Mouse (Mus musculus) heart, embryonic 11.5 days (tissue): ENCODE measurements around the gene Mthfd1l. TPM values are rescaled to one million over a fixed set of nuclear protein-coding genes. Genes with fewer than 3 reads are reported as not detected.

Source experiments
- ATAC-seq: fragments of 200-750 bp; cut with Nextera tagmentation; replicated peaks from 2 replicates; pipeline ENCODE4 v1.8.0; 2017; ENCODE audit warnings: moderate library complexity; ENCODE audit not compliant: insufficient number of reproducible peaks, low FRiP score, low TSS enrichment
- H3K27ac ChIP-seq: fragments of 300-500 bp; sonication (generic); 2 replicates; pipeline ENCODE4 v1.5.1; 2014; ENCODE audit warnings: mild to moderate bottlenecking, low read depth, low read length
- H3K27me3 ChIP-seq: fragments of 300-500 bp; sonication (generic); 2 replicates; pipeline ENCODE4 v1.6.1; 2014; ENCODE audit warnings: mild to moderate bottlenecking, low read length, mixed read lengths; ENCODE audit not compliant: control insufficient read depth, insufficient read depth
- H3K36me3 ChIP-seq: fragments of 300-500 bp; sonication (generic); 2 replicates; pipeline ENCODE4 v1.6.1; 2014; ENCODE audit warnings: mild to moderate bottlenecking, low read length, moderate library complexity, mixed read lengths; ENCODE audit not compliant: control insufficient read depth, insufficient read depth
- H3K4me1 ChIP-seq: fragments of 300-500 bp; sonication (generic); 2 replicates; pipeline ENCODE4 v1.6.1; 2014; ENCODE audit warnings: low read length; ENCODE audit not compliant: control insufficient read depth, insufficient read depth
- H3K4me2 ChIP-seq: fragments of 300-500 bp; sonication (generic); 2 replicates; pipeline ENCODE4 v1.6.1; 2014; ENCODE audit warnings: mild to moderate bottlenecking, moderate library complexity
- H3K4me3 ChIP-seq: fragments of 300-500 bp; sonication (generic); 2 replicates; pipeline ENCODE4 v1.5.1; 2014; ENCODE audit warnings: low read depth, low read length
- H3K9ac ChIP-seq: fragments of 300-500 bp; sonication (generic); 2 replicates; pipeline ENCODE4 v1.6.1; 2014; ENCODE audit warnings: mild to moderate bottlenecking, low read depth, low read length, moderate library complexity
- H3K9me3 ChIP-seq: fragments of 300-500 bp; sonication (generic); replicated peaks from 2 replicates; pipeline ENCODE4 v1.6.1; 2016; ENCODE audit warnings: low read length; ENCODE audit not compliant: control insufficient read depth
- WGBS: fragments of 180-500 bp; shearing (Covaris S2); extraction: QIAGEN DNeasy Blood & Tissue Kit; methylation state at CpG from one replicate; pipeline ENCODE4 v1.1.7; 2014; ENCODE audit not compliant: insufficient replicate concordance; 5-methylcytosine and 5-hydroxymethylcytosine counted together
- polyA plus RNA-seq: library from polyadenylated mRNA; unstranded; fragments of >200 nt; fragmentation: Nextera tagmentation; extraction: Ambion mirVana; gene quantifications from 2 replicates; pipeline ENCODE4 v1.2.1, GENCODE M21; 2014

Mthfd1l gene
- polyA plus RNA-seq, 1 experiment from 2014 or later: 18.0 TPM

DNA sequence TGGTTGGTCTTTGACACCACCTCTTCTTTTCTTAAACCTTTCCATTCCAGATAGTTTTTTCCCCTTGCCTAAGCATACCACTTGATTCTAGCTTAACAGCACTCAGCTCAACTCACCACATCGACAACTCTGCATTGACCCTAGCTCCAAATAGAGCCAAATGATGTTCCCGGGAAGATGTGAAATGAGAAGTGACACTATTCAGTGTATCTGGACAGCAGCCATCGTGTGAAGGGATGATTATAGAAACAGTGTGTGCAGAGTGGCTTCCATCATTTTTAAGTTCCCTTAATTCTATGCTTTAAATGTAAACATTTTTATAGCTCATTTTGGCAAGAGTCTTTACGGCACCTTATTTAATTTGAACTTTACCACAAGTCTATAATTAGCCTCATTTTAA lies 204.4 kb downstream of the Mthfd1l start:
- Histone ChIP-seq H3K27me3 (no peaks in the 10 kb centered on the region), H3K27ac (no peak overlapping the region), H3K4me1 (0 out of 2 replicates have a peak, but pooled peaks cover 2% of the 10 kb centered on the region), H3K9ac (no peak overlapping the region), H3K36me3 (no peaks in the 10 kb centered on the region), H3K4me2 (no peak overlapping the region), H3K9me3 (no peaks in the 10 kb centered on the region), H3K4me3 (no peak overlapping the region)
- ATAC-seq: no peak
- 81% methylated on average over 4 of the region's 4 CpGs for WGBS

- Histone ChIP-seq H3K27ac (no peak overlapping the region), H3K4me3 (no peak overlapping the region), H3K4me2 (no peak overlapping the region), H3K27me3 (no peaks in the 10 kb centered on the region), H3K36me3 (no peaks in the 10 kb centered on the region), H3K4me1 (0 out of 2 replicates have a peak, but pooled peaks cover 2% of the 10 kb centered on the region), H3K9ac (no peak overlapping the region), H3K9me3 (no peaks in the 10 kb centered on the region)
- 78% methylated on average over 7 of the region's 7 CpGs for WGBS
- no peak for ATAC-seq
These were observed 206.3 kb downstream of the Mthfd1l start for GRCm38 (mm10) chr10:4179049-4179790.

- 20% methylated on average over 1 of the region's 1 CpGs for WGBS
- no peaks in the 10 kb centered on the region for H3K36me3 ChIP-seq
- H3K27me3 ChIP-seq: no peaks in the 10 kb centered on the region
- H3K4me2 ChIP-seq: no peak overlapping the region
- peak; percentile 59; the same call in 1 of the 2 replicates for ATAC-seq
- H3K9me3 ChIP-seq: no peaks in the 10 kb centered on the region
- no peak overlapping the region for H3K9ac ChIP-seq
- no peak overlapping the region for H3K27ac ChIP-seq
- H3K4me1 ChIP-seq: 0 out of 2 replicates have a peak, but pooled peaks cover 2% of the 10 kb centered on the region
- H3K4me3 ChIP-seq: no peak overlapping the region
These were observed 209.0 kb downstream of the Mthfd1l start for GRCm38 (mm10) chr10:4181953-4182352.

DNA sequence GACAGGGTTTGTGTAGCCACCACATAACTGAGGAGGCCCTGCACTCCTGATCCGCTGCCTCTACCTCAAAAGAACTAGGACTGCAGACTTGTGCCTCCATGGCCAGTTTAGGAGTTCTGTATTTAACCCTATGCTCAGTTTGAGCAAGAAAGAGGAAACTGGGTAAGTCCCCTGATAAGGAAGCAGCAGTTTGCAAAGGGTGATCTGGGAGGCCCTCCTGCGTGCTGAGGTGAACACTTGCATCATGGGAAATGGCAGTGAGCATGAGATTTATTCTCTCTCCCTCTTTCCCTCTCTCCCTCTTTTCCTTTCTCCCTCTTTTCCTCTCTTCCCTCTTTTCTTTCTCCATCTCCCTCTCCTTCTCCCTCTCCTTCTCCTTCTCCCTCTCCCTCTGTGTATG lies 209.5 kb downstream of the Mthfd1l start:
- Histone ChIP-seq H3K27me3 (no peaks in the 10 kb centered on the region), H3K9ac (no peak overlapping the region), H3K9me3 (no peaks in the 10 kb centered on the region), H3K4me3 (no peak overlapping the region), H3K27ac (peak overlapping the region; percentile 52; the same call in 1 of the 2 replicates), H3K36me3 (no peaks in the 10 kb centered on the region), H3K4me1 (0 out of 2 replicates have a peak, but pooled peaks cover 2% of the 10 kb centered on the region), H3K4me2 (no peak overlapping the region)
- WGBS: 64% methylated on average over 2 of the region's 2 CpGs
- ATAC-seq: no peak

DNA sequence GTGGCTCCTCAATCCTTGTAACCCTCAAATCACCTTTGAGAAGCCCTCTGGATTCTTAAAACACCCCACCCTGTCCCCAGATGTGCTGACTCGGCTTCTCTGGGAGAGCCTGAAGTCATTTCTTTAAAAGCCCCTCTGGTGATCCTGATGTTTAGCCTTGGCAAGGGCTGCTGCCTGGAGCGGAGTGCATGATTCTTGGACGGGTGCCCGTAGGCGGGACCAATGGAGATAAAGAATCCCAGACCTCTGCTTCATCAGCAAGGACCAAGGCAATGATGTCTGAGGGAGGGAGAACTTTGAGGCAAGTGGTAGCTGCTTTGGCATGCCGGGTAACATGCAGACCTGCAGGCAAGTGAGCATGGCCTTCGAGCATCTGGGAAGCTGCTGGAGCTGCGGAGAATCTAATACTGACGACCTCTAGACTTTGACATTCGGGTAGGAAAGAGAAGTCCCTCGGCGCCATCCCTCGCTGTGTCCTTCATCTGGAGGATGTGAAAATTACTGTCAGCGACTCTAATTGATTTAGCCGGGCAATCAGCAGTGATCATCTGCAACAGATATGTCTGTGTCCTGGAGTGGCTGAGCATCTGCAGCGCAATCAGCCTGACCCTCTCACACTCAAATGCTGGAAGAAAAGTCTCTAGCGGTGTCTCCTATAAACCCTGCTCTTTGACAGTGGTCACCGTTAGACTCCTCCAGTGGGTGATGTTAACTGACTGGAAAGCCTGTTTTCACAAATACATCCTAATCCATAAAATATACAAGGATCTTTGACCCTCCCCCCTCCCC lies 215.9 kb downstream of the Mthfd1l start:
- H3K27me3 ChIP-seq: no peaks in the 10 kb centered on the region
- no peaks in the 10 kb centered on the region for H3K9me3 ChIP-seq
- WGBS: 77% methylated on average over 18 of the region's 18 CpGs
- H3K4me2 ChIP-seq: no peak overlapping the region
- no peak overlapping the region for H3K27ac ChIP-seq
- H3K4me3 ChIP-seq: no peak overlapping the region
- H3K4me1 ChIP-seq: no peaks in the 10 kb centered on the region
- H3K9ac ChIP-seq: no peak overlapping the region
- ATAC-seq: peak; percentile 63
- H3K36me3 ChIP-seq: no peaks in the 10 kb centered on the region

DNA sequence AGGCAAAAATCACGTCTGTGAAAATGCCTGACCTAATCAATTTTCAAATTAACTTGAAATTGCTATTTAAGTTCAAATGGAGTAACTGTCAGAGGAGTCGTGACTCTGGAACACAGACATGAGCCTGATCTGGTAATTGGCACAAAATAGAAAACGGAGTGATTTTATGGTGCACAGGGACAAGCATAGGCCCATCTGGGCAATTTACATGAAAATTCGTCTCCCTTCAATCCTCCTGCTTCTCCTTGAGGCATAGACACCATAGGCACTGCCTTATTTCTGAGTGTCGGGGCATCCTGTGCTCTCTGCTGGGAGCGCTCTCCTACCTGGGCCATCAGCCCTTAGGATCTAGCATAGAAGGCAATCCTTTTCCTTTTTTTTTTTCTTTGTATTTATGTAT lies 216.5 kb downstream of the Mthfd1l start:
- H3K9ac ChIP-seq: no peak overlapping the region
- WGBS: 80% methylated on average over 6 of the region's 6 CpGs
- H3K27me3 ChIP-seq: no peaks in the 10 kb centered on the region
- no peak overlapping the region for H3K4me3 ChIP-seq
- no peak for ATAC-seq
- no peak overlapping the region for H3K4me2 ChIP-seq
- no peaks in the 10 kb centered on the region for H3K36me3 ChIP-seq
- H3K9me3 ChIP-seq: no peaks in the 10 kb centered on the region
- no peaks in the 10 kb centered on the region for H3K4me1 ChIP-seq
- H3K27ac ChIP-seq: no peak overlapping the region

DNA sequence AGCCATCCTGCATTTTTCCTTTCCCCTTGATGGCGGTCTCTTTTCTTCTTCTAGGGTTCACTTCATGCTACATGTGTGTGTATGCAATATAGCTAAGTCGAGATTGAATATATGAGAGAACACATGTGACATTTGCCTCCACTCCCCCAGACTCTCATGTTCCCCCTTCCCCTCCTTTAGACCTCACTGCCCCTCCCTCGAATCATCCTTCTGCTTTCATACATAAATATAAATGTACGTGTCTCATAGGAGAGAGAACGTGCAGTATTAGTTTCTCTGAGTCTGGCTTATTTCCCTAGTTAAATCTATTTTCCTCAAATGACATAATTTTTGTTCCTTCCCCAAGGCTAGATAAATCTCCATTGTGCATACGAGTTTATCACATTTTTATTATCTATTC lies 226.1 kb downstream of the Mthfd1l start:
- WGBS: 77% methylated on average over 6 of the region's 6 CpGs
- H3K4me1 ChIP-seq: no peaks in the 10 kb centered on the region
- no peaks in the 10 kb centered on the region for H3K9me3 ChIP-seq
- H3K9ac ChIP-seq: no peak overlapping the region
- no peak overlapping the region for H3K27ac ChIP-seq
- H3K4me3 ChIP-seq: no peak overlapping the region
- H3K36me3 ChIP-seq: no peaks in the 10 kb centered on the region
- no peaks in the 10 kb centered on the region for H3K27me3 ChIP-seq
- H3K4me2 ChIP-seq: no peak overlapping the region
- no peak for ATAC-seq

DNA sequence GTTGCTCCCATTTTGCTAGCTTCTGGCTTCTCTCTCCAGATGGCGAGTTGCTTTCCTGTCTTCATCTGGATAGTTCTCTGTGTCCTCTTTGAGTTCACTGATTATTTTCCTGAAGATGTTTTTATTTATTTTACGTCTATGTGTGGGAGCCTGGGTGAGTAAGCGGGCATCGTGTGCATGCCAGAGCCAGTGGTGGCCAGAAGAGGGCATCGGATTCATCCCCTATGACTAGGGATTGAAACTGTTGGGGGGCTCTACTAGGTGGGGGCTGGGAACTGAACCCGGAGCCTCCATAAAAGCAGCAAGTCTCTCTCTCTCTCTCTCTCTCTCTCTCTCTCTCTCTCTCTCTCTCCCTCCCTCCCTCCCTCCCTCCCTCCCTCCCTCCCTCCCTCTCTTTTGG lies 227.0 kb downstream of the Mthfd1l start:
- H3K9me3 ChIP-seq: no peaks in the 10 kb centered on the region
- H3K27me3 ChIP-seq: no peaks in the 10 kb centered on the region
- no peak overlapping the region for H3K27ac ChIP-seq
- no peak overlapping the region for H3K4me3 ChIP-seq
- H3K4me2 ChIP-seq: no peak overlapping the region
- H3K9ac ChIP-seq: no peak overlapping the region
- WGBS: 77% methylated on average over 6 of the region's 6 CpGs
- H3K4me1 ChIP-seq: no peaks in the 10 kb centered on the region
- no peaks in the 10 kb centered on the region for H3K36me3 ChIP-seq
- no peak for ATAC-seq
